In genomic region chr12:44397782-44398181, GRCm38 (mm10) we compare ENCODE assay signal across 22 mouse cellular contexts.
A peak's percentile ranks its signal among the peaks of the same experiment; 100 is the strongest.
DNase-seq lines count a peak whose midpoint lies in the region; ATAC-seq and TF ChIP-seq lines count a peak whose summit lies in the region.
"Had no signal": no experiment of that assay in that cellular context is flagged by ENCODE, and none has a peak within 500 bp of the region (broad histone marks: within the 10 kb centered on the region; RNA-seq: fewer than 3 reads in every experiment).

No protein-coding gene starts in this region.

- H3K4me3 ChIP-seq in hindbrain, postnatal 0 days (ENCODE audit: low read length), result no peak overlapping the region
- no peak overlapping the region for H3K4me3 ChIP-seq in hindbrain, embryonic 14.5 days (replicated peaks; ENCODE audit: low read length)
- H3K4me3 ChIP-seq: hindbrain, embryonic 15.5 days; limb, embryonic 10.5 days had no signal

- H3K9me3 ChIP-seq in hindbrain, postnatal 0 days (ENCODE audit: low read length), result no peaks in the 10 kb centered on the region
- no peaks in the 10 kb centered on the region for H3K9me3 ChIP-seq in hindbrain, embryonic 14.5 days (ENCODE audit: control insufficient read depth, low read length)
- H3K9me3 ChIP-seq: hindbrain, embryonic 15.5 days; limb, embryonic 10.5 days had no signal

- no peaks in the 10 kb centered on the region for H3K27me3 ChIP-seq in hindbrain, postnatal 0 days (ENCODE audit: insufficient read depth, low read length)
- H3K27me3 ChIP-seq in hindbrain, embryonic 14.5 days (ENCODE audit: control insufficient read depth, insufficient read depth, low read length), result no peaks in the 10 kb centered on the region
- H3K27me3 ChIP-seq: hindbrain, embryonic 15.5 days had no signal

- no peak for TF ChIP-seq CTCF in hindbrain, postnatal 0 days (IDR thresholded peaks at IDR 0.05; ENCODE audit: low read depth)

- no peak overlapping the region for H3K9ac ChIP-seq in hindbrain, postnatal 0 days (replicated peaks; ENCODE audit: low read length)
- no peak overlapping the region for H3K9ac ChIP-seq in hindbrain, embryonic 14.5 days
- H3K9ac ChIP-seq: hindbrain, embryonic 15.5 days had no signal

- no peak for ATAC-seq in hindbrain, postnatal 0 days
- no peak for ATAC-seq in hindbrain, embryonic 14.5 days (ENCODE audit: low FRiP score)
- ATAC-seq: activated CD4-positive, CD25-positive, alpha-beta regulatory T cell, adult 4 months; Patski had no signal

- no peak overlapping the region for H3K4me2 ChIP-seq in hindbrain, postnatal 0 days (ENCODE audit: low read depth, low read length)
- no peak overlapping the region for H3K4me2 ChIP-seq in hindbrain, embryonic 14.5 days (replicated peaks)
- H3K4me2 ChIP-seq: hindbrain, embryonic 15.5 days; liver, embryonic 11.5 days had no signal

- H3K36me3 ChIP-seq in hindbrain, postnatal 0 days (ENCODE audit: insufficient read depth, low read length), result no peaks in the 10 kb centered on the region; the same call in 1 of the 2 replicates
- no peaks in the 10 kb centered on the region for H3K36me3 ChIP-seq in hindbrain, embryonic 14.5 days (replicated peaks; ENCODE audit: control insufficient read depth, insufficient read depth)
- H3K36me3 ChIP-seq: limb, embryonic 10.5 days had no signal

- no peak for DNase-seq in hindbrain, postnatal 0 days (ENCODE audit: low spot score)
- no peak for DNase-seq in hindbrain, embryonic 14.5 days (ENCODE audit: low spot score)
- peak; percentile 25 for DNase-seq in right cerebral cortex, adult 18-20 months
- no peak for DNase-seq in right cerebral cortex, postnatal 10 days (ENCODE audit: low spot score in 2 of 2)
- DNase-seq in forelimb bud, embryonic 11.5 days (ENCODE audit: low read depth, low spot score), result peak; percentile 6
- no peak for DNase-seq in adipocyte (ENCODE audit: low spot score)
- DNase-seq in retina, embryonic 14.5 days (ENCODE audit: low spot score), result no peak
- no peak for DNase-seq in cerebellum, adult 9-10 months
- DNase-seq: adrenal gland, postnatal 25 days; cerebellum, postnatal 10 days; gastrocnemius, postnatal 25 days; kidney, adult 11 months; kidney, postnatal 25 days; layer of hippocampus, adult 9-11 months; lung, adult 2 months; lung, postnatal 36 days; retina, postnatal 1 day had no signal

- 38% methylated on average over 5 of the region's 5 CpGs for WGBS in hindbrain, postnatal 0 days
- WGBS in hindbrain, embryonic 14.5 days, result 40% methylated on average over 5 of the region's 5 CpGs

- H3K27ac ChIP-seq in hindbrain, postnatal 0 days, result 0 out of 2 replicates have a peak overlapping the region, but pooled peaks have one; percentile 26
- H3K27ac ChIP-seq in hindbrain, embryonic 14.5 days, result no peak overlapping the region; the same call in 1 of the 2 replicates
- H3K27ac ChIP-seq: hindbrain, embryonic 15.5 days; limb, embryonic 10.5 days had no signal

- no peaks in the 10 kb centered on the region for H3K4me1 ChIP-seq in hindbrain, postnatal 0 days (ENCODE audit: insufficient read depth, low read length)
- peaks cover 6% of the 10 kb centered on the region; the same call in 1 of the 2 replicates for H3K4me1 ChIP-seq in hindbrain, embryonic 14.5 days (replicated peaks; ENCODE audit: control insufficient read depth, insufficient read depth, low read length)
- H3K4me1 ChIP-seq: limb, embryonic 10.5 days had no signal

Comparison
In these comparisons a context has a peak if more than half of its experiments do, and no peak if none do; other contexts are left out.
1. DNase-seq: peak in right cerebral cortex, adult 18-20 months (single experiment) and forelimb bud, embryonic 11.5 days (single experiment); none in hindbrain, postnatal 0 days (single experiment), hindbrain, embryonic 14.5 days (single experiment), right cerebral cortex, postnatal 10 days (0 of 2), adipocyte (single experiment), retina, embryonic 14.5 days (single experiment) and cerebellum, adult 9-10 months (single experiment).